Mouse (Mus musculus): ENCODE results near the gene Rarres1. TPM values are rescaled to one million over a fixed set of nuclear protein-coding genes. Genes with fewer than 3 reads are reported as not detected.

Gene Rarres1
- polyA plus RNA-seq (2015; fragmentation: Nextera tagmentation; extraction: Ambion mirVana), result 2.0 and 2.5 TPM in 2 replicates

GRCm38 (mm10) chr3:67515274-67515801, at the start of gene Rarres1:
TSS of gene Rarres1 (minus strand) at chr3:67515523.
- Histone ChIP-seq H3K9ac (ENCODE audit: low read length) (peak within 1 kb of the TSS; percentile 75), H3K27me3 (ENCODE audit: control insufficient read depth, insufficient read depth, low read length) (peaks cover 18% of the 10 kb centered on the region), H3K4me3 (ENCODE audit: low read length) (peak within 1 kb of the TSS; percentile 74), H3K9me3 (replicated peaks; ENCODE audit: control insufficient read depth, low read length) (no peaks in the 10 kb centered on the region), H3K36me3 (ENCODE audit: control insufficient read depth, insufficient read depth) (no peaks in the 10 kb centered on the region), H3K4me1 (ENCODE audit: control insufficient read depth, insufficient read depth, low read length) (no peaks in the 10 kb centered on the region; the same call in 1 of the 2 replicates), H3K4me2 (ENCODE audit: low read depth, low read length) (peak within 1 kb of the TSS; percentile 100), H3K27ac (ENCODE audit: low read length) (no peak within 1 kb of the TSS)
- WGBS, result 2% methylated on average over 38 of the region's 38 CpGs
- peak; percentile 30; the same call in 1 of the 2 replicates for ATAC-seq (replicated peaks; ENCODE audit: extremely low read depth, insufficient read depth, low FRiP score)

GRCm38 (mm10) chr3:67564731-67565357, 49.5 kb upstream of the Rarres1 start:
- no peak overlapping the region for H3K4me3 ChIP-seq (ENCODE audit: low read length)
- no peaks in the 10 kb centered on the region for H3K27me3 ChIP-seq (ENCODE audit: control insufficient read depth, insufficient read depth, low read length)
- H3K4me1 ChIP-seq (ENCODE audit: control insufficient read depth, insufficient read depth, low read length), result no peaks in the 10 kb centered on the region
- no peak overlapping the region for H3K4me2 ChIP-seq (ENCODE audit: low read depth, low read length)
- no peak overlapping the region for H3K27ac ChIP-seq (ENCODE audit: low read length)
- no peak overlapping the region for H3K9ac ChIP-seq (ENCODE audit: low read length)
- 49% methylated on average over 5 of the region's 5 CpGs for WGBS
- 0 out of 2 replicates have a peak, but pooled peaks have one; percentile 52 for ATAC-seq (replicated peaks; ENCODE audit: extremely low read depth, insufficient read depth, low FRiP score)
- no peaks in the 10 kb centered on the region for H3K36me3 ChIP-seq (ENCODE audit: control insufficient read depth, insufficient read depth)
- H3K9me3 ChIP-seq (replicated peaks; ENCODE audit: control insufficient read depth, low read length), result no peaks in the 10 kb centered on the region; the same call in 1 of the 2 replicates

GRCm38 (mm10) chr3:67557718-67558354, 42.5 kb upstream of the Rarres1 start:
- WGBS, result 77% methylated on average over 14 of the region's 14 CpGs
- Histone ChIP-seq H3K4me3 (ENCODE audit: low read length) (no peak overlapping the region), H3K27me3 (ENCODE audit: control insufficient read depth, insufficient read depth, low read length) (no peaks in the 10 kb centered on the region), H3K9ac (ENCODE audit: low read length) (no peak overlapping the region), H3K9me3 (replicated peaks; ENCODE audit: control insufficient read depth, low read length) (no peaks in the 10 kb centered on the region), H3K4me1 (ENCODE audit: control insufficient read depth, insufficient read depth, low read length) (no peaks in the 10 kb centered on the region), H3K36me3 (ENCODE audit: control insufficient read depth, insufficient read depth) (no peaks in the 10 kb centered on the region), H3K27ac (ENCODE audit: low read length) (no peak overlapping the region), H3K4me2 (ENCODE audit: low read depth, low read length) (0 out of 2 replicates have a peak overlapping the region, but pooled peaks have one; percentile 38)
- ATAC-seq (replicated peaks; ENCODE audit: extremely low read depth, insufficient read depth, low FRiP score), result no peak

GRCm38 (mm10) chr3:67557200-67557651, 41.9 kb upstream of the Rarres1 start:
- no peak for ATAC-seq (replicated peaks; ENCODE audit: extremely low read depth, insufficient read depth, low FRiP score)
- 47% methylated on average over 14 of the region's 14 CpGs for WGBS

GRCm38 (mm10) chr3:67555211-67555610, 39.9 kb upstream of the Rarres1 start:
- Histone ChIP-seq H3K4me1 (ENCODE audit: control insufficient read depth, insufficient read depth, low read length) (no peaks in the 10 kb centered on the region), H3K9me3 (replicated peaks; ENCODE audit: control insufficient read depth, low read length) (no peaks in the 10 kb centered on the region), H3K36me3 (ENCODE audit: control insufficient read depth, insufficient read depth) (no peaks in the 10 kb centered on the region), H3K9ac (ENCODE audit: low read length) (no peak overlapping the region), H3K27ac (ENCODE audit: low read length) (no peak overlapping the region), H3K4me2 (ENCODE audit: low read depth, low read length) (no peak overlapping the region), H3K4me3 (ENCODE audit: low read length) (no peak overlapping the region), H3K27me3 (ENCODE audit: control insufficient read depth, insufficient read depth, low read length) (no peaks in the 10 kb centered on the region)
- ATAC-seq (replicated peaks; ENCODE audit: extremely low read depth, insufficient read depth, low FRiP score), result no peak
- 79% methylated on average over 5 of the region's 5 CpGs for WGBS

More at GRCm38 (mm10) chr3:67557200-67557651, 41.9 kb upstream of the Rarres1 start:
- no peak overlapping the region for H3K9ac ChIP-seq (ENCODE audit: low read length)
- no peaks in the 10 kb centered on the region for H3K27me3 ChIP-seq (ENCODE audit: control insufficient read depth, insufficient read depth, low read length)
- no peaks in the 10 kb centered on the region for H3K36me3 ChIP-seq (ENCODE audit: control insufficient read depth, insufficient read depth)
- no peak overlapping the region for H3K27ac ChIP-seq (ENCODE audit: low read length)
- no peak overlapping the region for H3K4me3 ChIP-seq (ENCODE audit: low read length)
- no peaks in the 10 kb centered on the region for H3K9me3 ChIP-seq (replicated peaks; ENCODE audit: control insufficient read depth, low read length)
- peak overlapping the region; percentile 38 for H3K4me2 ChIP-seq (ENCODE audit: low read depth, low read length)
- no peaks in the 10 kb centered on the region for H3K4me1 ChIP-seq (ENCODE audit: control insufficient read depth, insufficient read depth, low read length)

- H3K9me3 ChIP-seq (replicated peaks; ENCODE audit: control insufficient read depth, low read length), result no peaks in the 10 kb centered on the region
- H3K9ac ChIP-seq (ENCODE audit: low read length), result no peak overlapping the region
- no peaks in the 10 kb centered on the region for H3K27me3 ChIP-seq (ENCODE audit: control insufficient read depth, insufficient read depth, low read length)
- no peaks in the 10 kb centered on the region for H3K36me3 ChIP-seq (ENCODE audit: control insufficient read depth, insufficient read depth)
- no peaks in the 10 kb centered on the region for H3K4me1 ChIP-seq (ENCODE audit: control insufficient read depth, insufficient read depth, low read length)
- no peak overlapping the region for H3K4me2 ChIP-seq (ENCODE audit: low read depth, low read length)
- no peak for ATAC-seq (replicated peaks; ENCODE audit: extremely low read depth, insufficient read depth, low FRiP score)
- H3K27ac ChIP-seq (ENCODE audit: low read length), result no peak overlapping the region
- WGBS, result 71% methylated on average over 5 of the region's 5 CpGs
- H3K4me3 ChIP-seq (ENCODE audit: low read length), result no peak overlapping the region
These were observed 38.7 kb upstream of the Rarres1 start for GRCm38 (mm10) chr3:67553927-67554448.

- H3K9ac ChIP-seq (ENCODE audit: low read length), result no peak overlapping the region
- no peak for ATAC-seq (replicated peaks; ENCODE audit: extremely low read depth, insufficient read depth, low FRiP score)
- no peaks in the 10 kb centered on the region for H3K27me3 ChIP-seq (ENCODE audit: control insufficient read depth, insufficient read depth, low read length)
- H3K4me2 ChIP-seq (ENCODE audit: low read depth, low read length), result no peak overlapping the region; the same call in 1 of the 2 replicates
- 31% methylated on average over 4 of the region's 4 CpGs for WGBS
- no peak overlapping the region for H3K27ac ChIP-seq (ENCODE audit: low read length)
- H3K4me3 ChIP-seq (ENCODE audit: low read length), result no peak overlapping the region
- no peaks in the 10 kb centered on the region for H3K36me3 ChIP-seq (ENCODE audit: control insufficient read depth, insufficient read depth)
- H3K9me3 ChIP-seq (replicated peaks; ENCODE audit: control insufficient read depth, low read length), result no peaks in the 10 kb centered on the region
- no peaks in the 10 kb centered on the region for H3K4me1 ChIP-seq (ENCODE audit: control insufficient read depth, insufficient read depth, low read length)
These were observed 38.0 kb upstream of the Rarres1 start for GRCm38 (mm10) chr3:67553281-67553680.

GRCm38 (mm10) chr3:67551193-67551592, 35.9 kb upstream of the Rarres1 start:
- ATAC-seq (replicated peaks; ENCODE audit: extremely low read depth, insufficient read depth, low FRiP score), result no peak
- H3K4me1 ChIP-seq (ENCODE audit: control insufficient read depth, insufficient read depth, low read length), result no peaks in the 10 kb centered on the region
- H3K27me3 ChIP-seq (ENCODE audit: control insufficient read depth, insufficient read depth, low read length), result no peaks in the 10 kb centered on the region
- H3K9me3 ChIP-seq (replicated peaks; ENCODE audit: control insufficient read depth, low read length), result no peaks in the 10 kb centered on the region
- 57% methylated on average over 3 of the region's 3 CpGs for WGBS
- H3K4me2 ChIP-seq (ENCODE audit: low read depth, low read length), result no peak overlapping the region
- no peak overlapping the region for H3K9ac ChIP-seq (ENCODE audit: low read length)
- H3K4me3 ChIP-seq (ENCODE audit: low read length), result no peak overlapping the region
- no peaks in the 10 kb centered on the region for H3K36me3 ChIP-seq (ENCODE audit: control insufficient read depth, insufficient read depth)
- no peak overlapping the region for H3K27ac ChIP-seq (ENCODE audit: low read length)

- Histone ChIP-seq H3K4me3 (ENCODE audit: low read length) (no peak overlapping the region), H3K27ac (ENCODE audit: low read length) (no peak overlapping the region), H3K36me3 (ENCODE audit: control insufficient read depth, insufficient read depth) (no peaks in the 10 kb centered on the region), H3K4me2 (ENCODE audit: low read depth, low read length) (no peak overlapping the region), H3K4me1 (ENCODE audit: control insufficient read depth, insufficient read depth, low read length) (no peaks in the 10 kb centered on the region), H3K27me3 (ENCODE audit: control insufficient read depth, insufficient read depth, low read length) (no peaks in the 10 kb centered on the region), H3K9me3 (replicated peaks; ENCODE audit: control insufficient read depth, low read length) (no peaks in the 10 kb centered on the region), H3K9ac (ENCODE audit: low read length) (no peak overlapping the region)
- 65% methylated on average over 8 of the region's 8 CpGs for WGBS
- ATAC-seq (replicated peaks; ENCODE audit: extremely low read depth, insufficient read depth, low FRiP score), result no peak
These were observed 28.3 kb upstream of the Rarres1 start for GRCm38 (mm10) chr3:67543630-67544029.
